Mouse (Mus musculus): ENCODE data around the gene Smim5.

Smim5 gene

DNA sequence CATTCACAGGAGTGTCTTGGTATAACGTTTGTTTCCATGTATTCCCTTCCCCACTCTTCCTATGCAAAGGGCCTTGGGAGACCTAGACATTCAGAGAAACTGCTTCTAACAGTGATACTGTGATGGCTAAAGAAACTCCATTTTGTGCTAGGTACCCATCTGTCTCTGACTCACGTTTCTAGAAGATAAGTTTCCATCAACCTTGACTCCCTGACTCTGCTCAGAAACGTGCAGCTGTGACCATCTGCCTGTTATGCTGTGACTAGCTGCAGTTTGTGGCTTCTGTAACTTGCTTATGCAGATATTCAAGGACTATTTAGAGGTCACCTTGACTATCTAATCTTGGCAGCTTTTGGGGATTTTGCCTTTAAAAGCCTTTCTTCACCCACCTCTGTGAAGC, 31.5 kb downstream of the Smim5 start:
- no peak for DNase-seq

GRCm38 (mm10) chr11:115933108-115933746, 33.5 kb downstream of the Smim5 start, which contains the start of the genes Sap30bp and Recql5:
Gene Sap30bp, plus strand, starts transcription at chr11:115933282.
Gene Recql5, minus strand, starts transcription at chr11:115933477.
- DNase-seq = peak; percentile 97

DNA sequence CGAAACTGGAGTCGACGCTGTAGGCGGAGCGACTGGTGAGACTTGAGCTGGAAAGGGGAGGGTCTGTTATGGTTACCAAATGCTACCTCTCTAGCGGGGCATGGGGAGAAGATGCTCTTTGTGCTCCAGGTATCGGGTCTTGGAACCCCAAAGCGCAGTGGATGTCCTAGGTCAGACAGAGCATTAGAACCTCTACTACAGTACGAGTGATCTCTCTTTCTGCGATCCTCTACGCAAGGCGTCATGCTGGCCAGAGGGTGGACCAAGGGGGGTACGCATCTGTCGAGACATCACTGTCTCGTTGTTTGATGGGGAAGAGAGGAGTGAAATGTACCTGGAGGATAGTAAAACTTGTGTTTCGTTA, 34.0 kb downstream of the Smim5 start:
- DNase-seq = no peak

- peak; percentile 68 for DNase-seq
Observed at GRCm38 (mm10) chr11:115939690-115940329, 40.0 kb downstream of the Smim5 start.

DNA sequence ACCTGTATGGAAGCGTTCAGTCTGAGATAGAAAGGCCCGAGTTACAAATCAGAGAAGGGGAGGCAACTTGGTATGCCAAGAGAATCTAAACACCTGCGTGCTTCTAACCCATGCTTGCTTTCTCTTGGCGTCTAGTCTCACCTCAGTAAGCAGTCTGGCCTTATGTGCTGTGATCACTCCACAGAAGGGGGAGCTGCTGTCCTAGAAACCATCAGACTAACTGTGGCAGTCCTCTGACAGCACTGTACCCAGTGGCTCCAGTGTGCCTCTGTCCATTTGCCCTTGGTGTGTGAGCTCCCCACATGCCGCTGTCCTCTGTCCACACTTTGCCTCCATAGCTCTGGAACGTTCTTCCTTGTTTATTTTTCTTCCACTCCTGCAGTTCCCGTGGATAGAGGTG, 42.2 kb downstream of the Smim5 start:
- DNase-seq = no peak

DNA sequence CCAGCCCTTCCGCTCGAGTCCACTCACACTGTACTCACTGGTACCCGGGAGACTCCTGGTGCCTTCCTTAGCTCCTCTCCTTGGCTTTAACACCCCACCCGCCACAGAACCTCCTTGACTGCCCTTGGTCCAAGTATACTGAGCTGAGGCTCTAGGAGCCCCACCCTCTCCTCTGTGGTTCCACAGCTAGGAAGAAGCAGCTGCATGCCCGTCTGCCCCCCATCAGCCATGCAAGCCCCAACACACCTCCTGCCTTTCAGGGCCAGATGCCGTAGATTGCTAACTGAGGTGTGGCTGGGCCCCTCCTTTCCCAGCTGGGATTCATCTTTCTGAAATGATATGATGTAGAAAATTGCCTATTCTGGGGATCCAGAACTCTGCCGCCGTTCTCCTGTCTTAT, 45.5 kb downstream of the Smim5 start:
- DNase-seq = no peak

DNA sequence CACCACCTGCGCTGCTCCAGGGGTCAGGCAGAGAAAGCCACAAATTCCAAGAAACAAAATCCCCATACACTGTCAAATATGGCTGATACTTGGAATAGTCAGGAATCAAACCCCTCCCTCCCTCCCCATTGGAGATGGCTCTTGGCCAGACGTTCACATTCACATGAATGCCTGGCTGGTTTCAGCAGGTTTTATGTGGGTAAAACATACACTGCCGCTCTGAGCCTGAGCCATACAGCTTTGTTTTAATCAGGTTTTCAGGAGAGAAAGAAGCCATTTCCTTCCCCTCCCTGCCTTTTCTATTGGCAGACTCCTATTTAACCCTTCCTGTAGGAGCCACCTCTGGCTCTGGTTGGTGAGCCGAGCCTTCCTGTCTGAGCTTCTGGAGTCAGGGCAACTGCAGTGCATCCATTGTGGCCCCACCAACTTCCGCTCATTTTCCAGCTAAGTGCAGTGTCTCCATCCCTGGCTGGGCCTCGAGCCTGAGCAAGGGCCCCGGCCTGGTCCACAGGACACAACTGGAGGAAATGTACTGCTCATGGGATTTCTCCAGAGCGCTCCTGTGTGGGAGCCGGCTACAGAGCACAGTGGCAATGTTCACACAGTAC, 46.6 kb downstream of the Smim5 start:
- DNase-seq = no peak

DNA sequence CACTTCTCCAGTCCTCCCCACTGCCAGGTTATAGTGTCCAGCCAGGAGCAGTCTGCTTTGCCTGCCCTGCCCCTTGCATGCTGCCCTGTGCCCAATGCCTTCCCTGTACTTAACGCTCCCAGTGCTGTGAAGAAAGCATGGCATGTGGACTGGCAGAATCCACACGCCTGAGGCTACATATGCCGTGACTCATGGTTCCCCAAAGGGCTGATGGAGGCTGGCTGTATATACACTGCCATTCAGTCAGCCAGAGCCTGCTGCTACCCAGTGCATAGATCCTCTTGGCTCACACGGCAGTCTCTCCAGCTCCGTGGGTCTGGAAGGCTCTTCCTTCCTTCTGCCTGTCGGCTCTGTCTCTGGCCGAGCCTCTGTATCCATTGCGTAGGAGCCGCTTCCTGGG, 48.5 kb downstream of the Smim5 start:
- no peak for DNase-seq

DNA sequence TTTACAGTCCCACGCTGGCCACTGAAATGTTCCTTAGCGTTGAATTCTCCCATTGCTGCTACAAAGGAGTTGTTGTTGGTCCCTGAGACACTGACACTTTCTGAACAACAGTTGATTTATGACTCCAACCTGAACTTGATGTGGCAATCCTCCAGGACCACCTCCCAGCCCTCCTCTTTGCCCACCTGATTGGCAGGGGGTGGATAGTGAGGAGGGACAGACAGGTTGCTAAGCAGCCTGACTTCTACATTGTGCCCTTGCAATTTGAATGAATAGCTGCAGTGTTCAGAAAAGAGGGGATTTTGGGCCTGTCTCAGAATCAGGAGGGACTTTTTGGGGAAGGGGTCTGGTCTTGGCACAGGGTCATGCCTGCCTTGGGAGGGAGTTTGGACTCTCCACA, 51.0 kb downstream of the Smim5 start:
- no peak for DNase-seq

- no peak for DNase-seq
Observed at GRCm38 (mm10) chr11:115954712-115955111, 54.9 kb downstream of the Smim5 start.

- no peak for DNase-seq
Observed at GRCm38 (mm10) chr11:115955195-115955858, 55.6 kb downstream of the Smim5 start.

Data from thymus, postnatal 25 days (tissue).